Mouse (Mus musculus): ENCODE results near the gene Gm20696. TPM values are rescaled to one million over a fixed set of nuclear protein-coding genes. Genes with fewer than 3 reads are reported as not detected.

Gene Gm20696
- polyA plus RNA-seq, 1 experiment from 2014 or later, result 2.4 TPM

- no peak overlapping the region for H3K4me2 ChIP-seq (ENCODE audit: low read depth, low read length)
Measured at GRCm38 (mm10) chr6:99573343-99573742, 93.3 kb downstream of the Gm20696 start.

GRCm38 (mm10) chr6:99572071-99572470 is 94.5 kb downstream of the Gm20696 start:
- no peak overlapping the region for H3K4me2 ChIP-seq (ENCODE audit: low read depth, low read length)
- no peaks in the 10 kb centered on the region for H3K36me3 ChIP-seq (ENCODE audit: control insufficient read depth, insufficient read depth, low read length)
- ATAC-seq, result no peak
- no peak overlapping the region for H3K4me3 ChIP-seq (ENCODE audit: low read length)
- no peak overlapping the region for H3K9ac ChIP-seq (ENCODE audit: low read depth, low read length)
- WGBS, result 75% methylated on average over 5 of the region's 5 CpGs
- no peaks in the 10 kb centered on the region for H3K9me3 ChIP-seq (ENCODE audit: control insufficient read depth, low read length)
- no peaks in the 10 kb centered on the region; the same call in 1 of the 2 replicates for H3K4me1 ChIP-seq (ENCODE audit: control insufficient read depth, insufficient read depth, low read length)
- H3K27ac ChIP-seq (ENCODE audit: low read length), result no peak overlapping the region
- H3K27me3 ChIP-seq (replicated peaks; ENCODE audit: control insufficient read depth, insufficient read depth, low read length), result no peaks in the 10 kb centered on the region

More at GRCm38 (mm10) chr6:99573343-99573742, 93.3 kb downstream of the Gm20696 start:
- no peak overlapping the region for H3K9ac ChIP-seq (ENCODE audit: low read depth, low read length)
- no peaks in the 10 kb centered on the region for H3K27me3 ChIP-seq (replicated peaks; ENCODE audit: control insufficient read depth, insufficient read depth, low read length)
- H3K36me3 ChIP-seq (ENCODE audit: control insufficient read depth, insufficient read depth, low read length), result no peaks in the 10 kb centered on the region
- ATAC-seq, result no peak
- no peak overlapping the region for H3K4me3 ChIP-seq (ENCODE audit: low read length)
- 94% methylated on average over 2 of the region's 2 CpGs for whole genome bisulfite sequencing
- no peak overlapping the region for H3K27ac ChIP-seq (ENCODE audit: low read length)
- no peaks in the 10 kb centered on the region; the same call in 1 of the 2 replicates for H3K4me1 ChIP-seq (ENCODE audit: control insufficient read depth, insufficient read depth, low read length)
- H3K9me3 ChIP-seq (ENCODE audit: control insufficient read depth, low read length), result no peaks in the 10 kb centered on the region

GRCm38 (mm10) chr6:99566921-99567320 is 99.7 kb downstream of the Gm20696 start:
- no peaks in the 10 kb centered on the region for H3K4me1 ChIP-seq (ENCODE audit: control insufficient read depth, insufficient read depth, low read length)
- no peak for ATAC-seq
- no peak overlapping the region for H3K9ac ChIP-seq (ENCODE audit: low read depth, low read length)
- no peaks in the 10 kb centered on the region for H3K36me3 ChIP-seq (ENCODE audit: control insufficient read depth, insufficient read depth, low read length)
- no peaks in the 10 kb centered on the region for H3K9me3 ChIP-seq (ENCODE audit: control insufficient read depth, low read length)
- no peak overlapping the region for H3K4me3 ChIP-seq (ENCODE audit: low read length)
- no peaks in the 10 kb centered on the region for H3K27me3 ChIP-seq (replicated peaks; ENCODE audit: control insufficient read depth, insufficient read depth, low read length)
- no peak overlapping the region for H3K27ac ChIP-seq (ENCODE audit: low read length)
- 70% methylated on average over 8 of the region's 8 CpGs for WGBS
- no peak overlapping the region for H3K4me2 ChIP-seq (ENCODE audit: low read depth, low read length)

GRCm38 (mm10) chr6:99564766-99565165 is 101.8 kb downstream of the Gm20696 start:
- Histone ChIP-seq H3K36me3 (ENCODE audit: control insufficient read depth, insufficient read depth, low read length) (no peaks in the 10 kb centered on the region), H3K9ac (ENCODE audit: low read depth, low read length) (no peak overlapping the region), H3K27ac (ENCODE audit: low read length) (no peak overlapping the region), H3K4me1 (ENCODE audit: control insufficient read depth, insufficient read depth, low read length) (no peaks in the 10 kb centered on the region), H3K4me2 (ENCODE audit: low read depth, low read length) (no peak overlapping the region), H3K27me3 (replicated peaks; ENCODE audit: control insufficient read depth, insufficient read depth, low read length) (no peaks in the 10 kb centered on the region), H3K4me3 (ENCODE audit: low read length) (no peak overlapping the region), H3K9me3 (ENCODE audit: control insufficient read depth, low read length) (no peaks in the 10 kb centered on the region)
- no peak for ATAC-seq
- WGBS, result 87% methylated on average over 3 of the region's 3 CpGs

- Histone ChIP-seq H3K27ac (ENCODE audit: low read length) (no peak overlapping the region), H3K4me3 (ENCODE audit: low read length) (no peak overlapping the region), H3K36me3 (ENCODE audit: control insufficient read depth, insufficient read depth, low read length) (no peaks in the 10 kb centered on the region), H3K9me3 (ENCODE audit: control insufficient read depth, low read length) (no peaks in the 10 kb centered on the region), H3K9ac (ENCODE audit: low read depth, low read length) (no peak overlapping the region), H3K4me2 (ENCODE audit: low read depth, low read length) (no peak overlapping the region), H3K4me1 (ENCODE audit: control insufficient read depth, insufficient read depth, low read length) (no peaks in the 10 kb centered on the region), H3K27me3 (replicated peaks; ENCODE audit: control insufficient read depth, insufficient read depth, low read length) (no peaks in the 10 kb centered on the region)
- WGBS, result 80% methylated on average over 5 of the region's 5 CpGs
- no peak for ATAC-seq
Measured at GRCm38 (mm10) chr6:99556950-99557349, 109.6 kb downstream of the Gm20696 start.

- H3K27me3 ChIP-seq (replicated peaks; ENCODE audit: control insufficient read depth, insufficient read depth, low read length), result no peaks in the 10 kb centered on the region
- H3K27ac ChIP-seq (ENCODE audit: low read length), result no peak overlapping the region
- 82% methylated on average over 1 of the region's 1 CpGs for WGBS
- no peaks in the 10 kb centered on the region for H3K36me3 ChIP-seq (ENCODE audit: control insufficient read depth, insufficient read depth, low read length)
- H3K9me3 ChIP-seq (ENCODE audit: control insufficient read depth, low read length), result 0 out of 2 replicates have a peak, but pooled peaks cover 3% of the 10 kb centered on the region
- H3K4me3 ChIP-seq (ENCODE audit: low read length), result no peak overlapping the region
- no peak for ATAC-seq
- no peak overlapping the region for H3K4me2 ChIP-seq (ENCODE audit: low read depth, low read length)
- no peak overlapping the region for H3K9ac ChIP-seq (ENCODE audit: low read depth, low read length)
- H3K4me1 ChIP-seq (ENCODE audit: control insufficient read depth, insufficient read depth, low read length), result no peaks in the 10 kb centered on the region
Measured at GRCm38 (mm10) chr6:99552816-99553215, 113.8 kb downstream of the Gm20696 start.

GRCm38 (mm10) chr6:99546416-99546815 is 120.2 kb downstream of the Gm20696 start:
- H3K4me1 ChIP-seq (ENCODE audit: control insufficient read depth, insufficient read depth, low read length), result no peaks in the 10 kb centered on the region
- no peak overlapping the region for H3K4me3 ChIP-seq (ENCODE audit: low read length)
- H3K27ac ChIP-seq (ENCODE audit: low read length), result no peak overlapping the region
- H3K9me3 ChIP-seq (ENCODE audit: control insufficient read depth, low read length), result 0 out of 2 replicates have a peak, but pooled peaks cover 3% of the 10 kb centered on the region
- H3K27me3 ChIP-seq (replicated peaks; ENCODE audit: control insufficient read depth, insufficient read depth, low read length), result no peaks in the 10 kb centered on the region
- WGBS, result 93% methylated on average over 2 of the region's 2 CpGs
- ATAC-seq, result no peak
- no peak overlapping the region for H3K9ac ChIP-seq (ENCODE audit: low read depth, low read length)
- H3K36me3 ChIP-seq (ENCODE audit: control insufficient read depth, insufficient read depth, low read length), result no peaks in the 10 kb centered on the region
- H3K4me2 ChIP-seq (ENCODE audit: low read depth, low read length), result no peak overlapping the region

GRCm38 (mm10) chr6:99545437-99545836 is 121.2 kb downstream of the Gm20696 start:
- Histone ChIP-seq H3K9me3 (ENCODE audit: control insufficient read depth, low read length) (0 out of 2 replicates have a peak, but pooled peaks cover 3% of the 10 kb centered on the region), H3K36me3 (ENCODE audit: control insufficient read depth, insufficient read depth, low read length) (no peaks in the 10 kb centered on the region), H3K4me3 (ENCODE audit: low read length) (no peak overlapping the region), H3K4me1 (ENCODE audit: control insufficient read depth, insufficient read depth, low read length) (no peaks in the 10 kb centered on the region), H3K27ac (ENCODE audit: low read length) (no peak overlapping the region), H3K4me2 (ENCODE audit: low read depth, low read length) (no peak overlapping the region), H3K27me3 (replicated peaks; ENCODE audit: control insufficient read depth, insufficient read depth, low read length) (no peaks in the 10 kb centered on the region), H3K9ac (ENCODE audit: low read depth, low read length) (no peak overlapping the region)
- ATAC-seq, result no peak
- 60% methylated on average over 6 of the region's 6 CpGs for WGBS

GRCm38 (mm10) chr6:99541105-99541504 is 125.5 kb downstream of the Gm20696 start:
- no peaks in the 10 kb centered on the region for H3K9me3 ChIP-seq (ENCODE audit: control insufficient read depth, low read length)
- no peaks in the 10 kb centered on the region for H3K27me3 ChIP-seq (replicated peaks; ENCODE audit: control insufficient read depth, insufficient read depth, low read length)
- no peak overlapping the region for H3K4me3 ChIP-seq (ENCODE audit: low read length)
- ATAC-seq, result no peak
- H3K36me3 ChIP-seq (ENCODE audit: control insufficient read depth, insufficient read depth, low read length), result no peaks in the 10 kb centered on the region
- H3K4me1 ChIP-seq (ENCODE audit: control insufficient read depth, insufficient read depth, low read length), result peaks cover 2% of the 10 kb centered on the region; the same call in 1 of the 2 replicates
- 51% methylated on average over 3 of the region's 3 CpGs for WGBS
- H3K4me2 ChIP-seq (ENCODE audit: low read depth, low read length), result no peak overlapping the region
- no peak overlapping the region for H3K9ac ChIP-seq (ENCODE audit: low read depth, low read length)
- no peak overlapping the region for H3K27ac ChIP-seq (ENCODE audit: low read length)

GRCm38 (mm10) chr6:99540653-99541052 is 125.9 kb downstream of the Gm20696 start:
- H3K27me3 ChIP-seq (replicated peaks; ENCODE audit: control insufficient read depth, insufficient read depth, low read length), result no peaks in the 10 kb centered on the region
- no peaks in the 10 kb centered on the region for H3K36me3 ChIP-seq (ENCODE audit: control insufficient read depth, insufficient read depth, low read length)
- H3K4me2 ChIP-seq (ENCODE audit: low read depth, low read length), result no peak overlapping the region
- ATAC-seq, result no peak
- H3K9me3 ChIP-seq (ENCODE audit: control insufficient read depth, low read length), result no peaks in the 10 kb centered on the region
- no peak overlapping the region for H3K9ac ChIP-seq (ENCODE audit: low read depth, low read length)
- H3K4me1 ChIP-seq (ENCODE audit: control insufficient read depth, insufficient read depth, low read length), result peaks cover 2% of the 10 kb centered on the region; the same call in 1 of the 2 replicates
- no peak overlapping the region for H3K4me3 ChIP-seq (ENCODE audit: low read length)
- 75% methylated on average over 6 of the region's 6 CpGs for WGBS
- no peak overlapping the region for H3K27ac ChIP-seq (ENCODE audit: low read length)

Data from intestine, embryonic 16.5 days (tissue).